Mouse (Mus musculus) bone marrow macrophage, adult 2 months (primary cell): ENCODE measurements around the gene 1810010H24Rik.

Source experiments
- CTCF ChIP-seq: IDR thresholded peaks from 2 replicates; pipeline ENCODE4 v1.5.1; 2012; ENCODE audit warnings: low read depth, mild to moderate bottlenecking, low read length, moderate library complexity
- POLR2A ChIP-seq: IDR thresholded peaks from 2 replicates; pipeline ENCODE4 v1.6.1; 2012; ENCODE audit warnings: mild to moderate bottlenecking, low read depth, low read length, borderline replicate concordance

DNA sequence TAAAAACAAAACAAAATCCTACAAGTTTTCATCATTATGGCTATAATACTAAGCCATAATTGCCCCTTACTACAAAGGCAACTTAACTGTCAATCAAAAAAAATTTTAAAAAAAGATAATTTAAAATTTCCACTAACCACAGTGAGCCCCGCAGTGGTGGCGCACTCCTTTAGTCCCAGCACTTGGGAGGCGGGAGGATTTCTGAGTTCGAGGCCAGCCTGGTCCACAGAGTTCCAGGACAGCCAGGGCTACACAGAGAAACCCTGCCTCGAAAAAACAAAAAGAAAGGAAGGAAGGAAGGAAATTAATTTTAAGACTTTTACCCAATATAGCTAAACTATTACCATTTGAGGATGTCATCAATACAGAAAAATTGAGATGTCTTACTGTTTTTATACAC lies 27.5 kb upstream of the 1810010H24Rik start:
- TF ChIP-seq POLR2A (no peak), CTCF (no peak)
